Mouse (Mus musculus): Measurements from ENCODE around the gene Kng1. TPM values are rescaled to one million over a fixed set of nuclear protein-coding genes. Genes with fewer than 3 reads are reported as not detected.
A peak's percentile ranks its signal among the peaks of the same experiment; 100 is the strongest.

Kng1 gene
- total and polyA plus RNA-seq, 2 experiments from 2014 or later: not detected

- 3% methylated on average over 12 of the region's 12 CpGs for WGBS
- no peaks in the 10 kb centered on the region for H3K9me3 ChIP-seq (ENCODE audit: low read length)
Measured at GRCm38 (mm10) chr16:23099632-23100031, 42.0 kb downstream of the Kng1 start.

GRCm38 (mm10) chr16:23100099-23100575 is 42.5 kb downstream of the Kng1 start:
- Histone ChIP-seq H3K27me3 (ENCODE audit: insufficient read depth, low read length) (no peaks in the 10 kb centered on the region), H3K4me2 (ENCODE audit: low read depth) (peak overlapping the region; percentile 47), H3K9ac (peak overlapping the region; percentile 39), H3K36me3 (ENCODE audit: insufficient read depth) (no peaks in the 10 kb centered on the region), H3K4me3 (ENCODE audit: low read depth, low read length) (peak overlapping the region; percentile 9; the same call in 1 of the 2 replicates), H3K27ac (ENCODE audit: low read depth, low read length) (no peak overlapping the region), H3K9me3 (ENCODE audit: low read length) (no peaks in the 10 kb centered on the region), H3K4me1 (ENCODE audit: insufficient read depth) (0 out of 2 replicates have a peak, but pooled peaks cover 2% of the 10 kb centered on the region)
- TF ChIP-seq CTCF (IDR thresholded peaks at IDR 0.05; ENCODE audit: low read depth): no peak
- DNase-seq (no peak), ATAC-seq (no peak)
- under 1% methylated on average over 9 of the region's 9 CpGs for WGBS

More at GRCm38 (mm10) chr16:23099632-23100031, 42.0 kb downstream of the Kng1 start:
- Histone ChIP-seq H3K27ac (ENCODE audit: low read depth, low read length) (no peak overlapping the region), H3K27me3 (ENCODE audit: insufficient read depth, low read length) (no peaks in the 10 kb centered on the region), H3K4me2 (ENCODE audit: low read depth) (peak overlapping the region; percentile 47), H3K4me3 (ENCODE audit: low read depth, low read length) (peak overlapping the region; percentile 9; the same call in 1 of the 2 replicates), H3K36me3 (ENCODE audit: insufficient read depth) (no peaks in the 10 kb centered on the region), H3K4me1 (ENCODE audit: insufficient read depth) (0 out of 2 replicates have a peak, but pooled peaks cover 2% of the 10 kb centered on the region), H3K9ac (peak overlapping the region; percentile 39)
- ATAC-seq (peak; percentile 7; the same call in 1 of the 2 replicates), DNase-seq (no peak)
- TF ChIP-seq CTCF (IDR thresholded peaks at IDR 0.05; ENCODE audit: low read depth): no peak

- no peak for TF ChIP-seq CTCF (IDR thresholded peaks at IDR 0.05; ENCODE audit: low read depth)
- ATAC-seq: no peak
Measured at GRCm38 (mm10) chr16:23100613-23101012, 42.9 kb downstream of the Kng1 start.

GRCm38 (mm10) chr16:23102340-23103037 is 44.8 kb downstream of the Kng1 start:
- no peak for DNase-seq
- Histone ChIP-seq H3K27me3 (ENCODE audit: insufficient read depth, low read length) (no peaks in the 10 kb centered on the region), H3K27ac (ENCODE audit: low read depth, low read length) (no peak overlapping the region), H3K9me3 (ENCODE audit: low read length) (no peaks in the 10 kb centered on the region), H3K9ac (no peak overlapping the region), H3K36me3 (ENCODE audit: insufficient read depth) (no peaks in the 10 kb centered on the region), H3K4me2 (ENCODE audit: low read depth) (0 out of 2 replicates have a peak overlapping the region, but pooled peaks have one; percentile 4), H3K4me3 (ENCODE audit: low read depth, low read length) (no peak overlapping the region), H3K4me1 (ENCODE audit: insufficient read depth) (no peaks in the 10 kb centered on the region)
- no peak for ATAC-seq
- TF ChIP-seq CTCF (IDR thresholded peaks at IDR 0.05; ENCODE audit: low read depth): no peak
- 14% methylated on average over 15 of the region's 15 CpGs for WGBS

More at GRCm38 (mm10) chr16:23100613-23101012, 42.9 kb downstream of the Kng1 start:
- Histone ChIP-seq H3K27me3 (ENCODE audit: insufficient read depth, low read length) (no peaks in the 10 kb centered on the region), H3K36me3 (ENCODE audit: insufficient read depth) (no peaks in the 10 kb centered on the region), H3K9ac (0 out of 2 replicates have a peak overlapping the region, but pooled peaks have one; percentile 39), H3K9me3 (ENCODE audit: low read length) (no peaks in the 10 kb centered on the region), H3K4me3 (ENCODE audit: low read depth, low read length) (no peak overlapping the region), H3K4me1 (ENCODE audit: insufficient read depth) (0 out of 2 replicates have a peak, but pooled peaks cover 2% of the 10 kb centered on the region), H3K4me2 (ENCODE audit: low read depth) (no peak overlapping the region), H3K27ac (ENCODE audit: low read depth, low read length) (no peak overlapping the region)
- 17% methylated on average over 10 of the region's 10 CpGs for WGBS
- DNase-seq: no peak

- WGBS: 42% methylated on average over 17 of the region's 17 CpGs
- H3K9ac ChIP-seq: no peak overlapping the region
- H3K27ac ChIP-seq (ENCODE audit: low read depth, low read length): no peak overlapping the region
- no peak for ATAC-seq
- H3K36me3 ChIP-seq (ENCODE audit: insufficient read depth): no peaks in the 10 kb centered on the region
- H3K4me1 ChIP-seq (ENCODE audit: insufficient read depth): no peaks in the 10 kb centered on the region
- no peak for TF ChIP-seq CTCF (IDR thresholded peaks at IDR 0.05; ENCODE audit: low read depth)
- DNase-seq: no peak
- no peaks in the 10 kb centered on the region for H3K9me3 ChIP-seq (ENCODE audit: low read length)
- 0 out of 2 replicates have a peak overlapping the region, but pooled peaks have one; percentile 4 for H3K4me2 ChIP-seq (ENCODE audit: low read depth)
- H3K27me3 ChIP-seq (ENCODE audit: insufficient read depth, low read length): no peaks in the 10 kb centered on the region
- no peak overlapping the region for H3K4me3 ChIP-seq (ENCODE audit: low read depth, low read length)
Measured at GRCm38 (mm10) chr16:23103038-23103745, 45.5 kb downstream of the Kng1 start.

GRCm38 (mm10) chr16:23103841-23104240 is 46.2 kb downstream of the Kng1 start:
- no peak overlapping the region for H3K4me3 ChIP-seq (ENCODE audit: low read depth, low read length)
- H3K9me3 ChIP-seq (ENCODE audit: low read length): no peaks in the 10 kb centered on the region
- 0 out of 2 replicates have a peak, but pooled peaks cover under 1% of the 10 kb centered on the region for H3K36me3 ChIP-seq (ENCODE audit: insufficient read depth)
- H3K27me3 ChIP-seq (ENCODE audit: insufficient read depth, low read length): no peaks in the 10 kb centered on the region
- ATAC-seq (no peak), DNase-seq (no peak)
- WGBS: 59% methylated on average over 2 of the region's 2 CpGs
- H3K9ac ChIP-seq: no peak overlapping the region
- no peaks in the 10 kb centered on the region for H3K4me1 ChIP-seq (ENCODE audit: insufficient read depth)
- TF ChIP-seq CTCF (IDR thresholded peaks at IDR 0.05; ENCODE audit: low read depth): no peak
- no peak overlapping the region for H3K4me2 ChIP-seq (ENCODE audit: low read depth)
- H3K27ac ChIP-seq (ENCODE audit: low read depth, low read length): no peak overlapping the region

Data from forebrain, postnatal 0 days (tissue).